Mouse (Mus musculus) thymus, postnatal 14 days (tissue): ENCODE data around the gene Gm49450.

Experiments
- DNase-seq: peaks from one replicate; pipeline ENCODE4 v3.0.0; 2021

Gene Gm49450

DNA sequence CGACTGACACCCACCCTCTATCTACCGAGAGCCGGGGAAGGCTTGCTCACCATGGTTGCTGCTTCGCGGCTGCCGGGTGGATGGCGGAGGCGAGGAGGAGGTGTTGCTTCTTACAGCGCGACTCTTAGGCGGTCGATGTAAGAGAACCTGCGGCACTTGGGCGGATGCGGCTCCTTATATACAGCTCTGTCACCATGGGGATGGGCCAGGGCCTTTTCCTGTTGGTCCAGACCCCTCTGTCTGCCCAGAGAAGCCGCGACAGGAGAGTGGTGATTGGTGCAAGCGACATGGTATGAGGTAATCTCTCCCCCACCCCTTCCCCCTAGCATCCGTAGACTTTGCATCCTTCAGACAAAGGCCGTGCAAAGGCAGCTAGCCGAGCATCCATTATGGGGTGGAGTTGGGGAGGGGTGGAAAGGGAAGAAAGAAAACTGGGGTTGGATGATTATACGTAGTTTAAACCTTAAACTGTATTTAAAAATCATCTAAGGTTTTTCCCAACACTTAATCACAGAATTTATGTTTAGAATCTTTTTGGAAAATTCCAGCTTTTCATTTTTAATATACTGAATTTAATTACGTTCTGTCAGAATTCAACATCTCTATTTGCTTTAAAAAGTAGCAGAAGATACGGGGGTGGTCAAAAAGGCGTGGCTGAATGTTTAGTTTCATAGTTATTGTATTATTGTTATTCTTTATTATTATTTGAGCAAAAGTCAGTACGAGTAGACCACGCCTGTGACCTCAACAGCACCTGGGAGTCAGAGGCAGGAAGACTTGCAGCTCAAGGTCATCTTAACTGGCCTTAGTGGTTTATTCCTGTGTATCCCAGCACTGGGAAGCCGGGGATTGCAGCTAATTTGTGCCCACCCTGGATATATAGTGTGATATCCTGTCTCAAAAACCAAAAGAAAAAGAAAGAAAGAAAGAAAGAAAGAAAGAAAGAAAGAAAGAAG, at the start of gene Gm49450, which contains the start of gene Tuba1a:
Gene Gm49450 (minus strand): TSS at position 151 of the 956 bp plus-strand sequence.
Gene Tuba1a (minus strand): TSS at position 303 of the 956 bp plus-strand sequence.
- DNase-seq = peak; percentile 97

DNA sequence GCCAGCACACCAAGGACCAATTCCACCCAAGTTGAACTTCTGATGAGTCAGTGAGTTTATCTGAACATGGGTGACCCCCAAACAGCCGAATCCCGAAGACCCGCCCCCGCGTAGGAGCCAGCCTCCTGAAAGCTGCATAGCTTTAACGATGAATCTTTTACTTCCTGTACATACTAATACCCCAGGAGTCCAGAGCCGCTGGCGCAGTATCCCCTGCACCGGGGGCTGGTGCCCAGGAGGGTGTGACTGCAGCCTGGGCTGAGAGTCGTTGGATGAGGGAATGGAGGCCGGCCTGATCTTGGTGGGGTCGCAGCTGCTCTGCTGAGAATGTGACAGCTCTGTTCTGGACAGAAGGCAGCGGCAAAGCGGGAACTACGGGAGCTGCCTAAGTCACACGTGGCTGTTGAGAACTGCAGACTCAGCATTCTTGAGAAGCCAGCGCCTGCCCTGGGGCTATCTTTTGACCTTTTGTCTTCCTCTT, 48.1 kb upstream of the Gm49450 start:
- DNase-seq = no peak

DNA sequence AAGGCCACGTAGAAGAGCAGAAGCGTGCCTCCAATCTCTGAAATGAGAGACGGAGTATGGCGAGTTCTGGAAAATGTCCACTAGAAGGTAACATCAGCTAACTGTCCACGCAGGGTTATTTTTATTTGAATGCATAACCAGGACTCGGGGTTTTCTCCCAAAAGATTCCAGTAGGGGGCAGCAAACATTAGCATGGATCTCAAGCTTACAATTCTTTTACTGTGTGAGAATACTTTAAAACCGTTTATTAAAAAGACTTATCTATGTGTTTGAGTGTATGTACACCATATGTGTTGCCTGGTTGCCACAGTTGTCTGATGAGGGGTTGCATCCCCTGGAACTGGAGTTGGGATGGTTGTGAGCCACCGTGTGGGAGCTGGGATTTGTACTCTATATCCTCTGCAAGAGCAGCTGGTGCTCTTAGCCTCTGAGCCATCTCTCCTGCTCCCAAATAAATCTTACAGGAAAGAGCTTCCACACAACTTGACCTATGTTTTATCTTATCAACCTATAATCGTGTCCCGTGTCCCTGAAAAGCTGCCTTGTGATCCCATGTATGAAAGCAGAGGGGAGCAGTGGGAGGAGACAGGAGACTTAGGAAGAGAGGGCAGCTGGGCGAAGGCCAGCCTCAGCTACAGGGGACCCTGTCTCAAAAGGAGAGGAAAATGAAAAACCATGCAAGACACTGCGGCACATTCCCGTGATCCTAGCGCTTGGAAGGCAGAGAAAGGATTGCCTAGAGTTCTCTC, 47.4 kb upstream of the Gm49450 start:
- DNase-seq = peak; percentile 57

DNA sequence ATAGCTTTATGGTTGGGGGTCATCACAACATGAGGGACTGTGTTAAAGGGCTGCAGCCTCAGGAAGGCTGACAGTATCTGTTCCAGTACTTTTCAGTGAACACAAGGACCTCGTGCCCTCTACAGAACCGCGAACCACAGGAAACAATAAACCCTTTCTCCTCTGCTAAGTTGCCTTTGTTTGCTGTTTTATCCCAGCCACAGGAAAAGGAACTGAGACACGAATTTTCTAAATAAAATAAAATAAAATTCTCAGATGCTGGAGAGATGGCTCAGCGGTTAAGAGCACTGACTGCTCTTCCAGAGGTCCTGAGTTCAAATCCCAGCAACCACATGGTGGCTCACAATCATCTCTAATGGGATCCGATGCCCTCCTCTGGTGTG, 45.4 kb upstream of the Gm49450 start:
- no peak for DNase-seq

DNA sequence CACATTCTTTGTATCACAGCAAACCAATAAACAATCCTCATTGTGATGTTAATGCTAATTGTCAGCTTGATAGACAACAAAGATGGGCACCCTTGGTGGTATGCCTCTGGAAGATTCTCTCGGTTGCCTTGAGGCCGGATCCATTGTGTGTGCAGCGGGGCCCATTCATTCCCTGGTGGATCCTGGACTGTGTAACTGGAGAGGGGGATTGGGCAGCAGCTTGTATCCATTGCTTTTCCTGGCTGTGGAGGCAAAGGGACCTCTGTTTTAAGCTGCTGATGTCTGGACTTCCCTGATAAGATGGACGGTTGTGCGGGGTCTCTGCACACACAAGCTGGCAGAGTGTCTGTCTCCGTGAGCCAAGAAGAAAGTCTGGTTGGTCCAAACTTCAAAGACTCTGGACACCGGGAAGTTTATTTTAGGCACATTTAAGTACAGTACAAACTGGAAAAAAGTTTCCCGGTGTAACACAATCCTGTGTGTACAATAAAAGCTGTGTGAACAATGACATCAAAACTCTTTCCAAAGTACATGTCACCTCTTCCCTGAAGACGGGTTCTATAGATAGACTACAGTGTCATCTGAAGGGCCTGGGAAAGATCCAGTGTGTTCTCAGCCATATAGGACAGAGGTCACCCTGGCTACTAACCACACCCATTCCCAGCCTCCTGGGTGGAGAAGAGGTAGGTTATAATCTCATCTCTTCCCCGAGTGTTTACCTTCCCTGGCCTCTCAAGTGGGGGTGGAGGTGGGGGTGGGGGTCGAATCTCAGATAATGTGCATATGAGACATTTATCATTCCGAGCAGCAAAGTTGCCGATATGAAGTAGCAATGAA, 44.8 kb upstream of the Gm49450 start:
- DNase-seq = no peak

DNA sequence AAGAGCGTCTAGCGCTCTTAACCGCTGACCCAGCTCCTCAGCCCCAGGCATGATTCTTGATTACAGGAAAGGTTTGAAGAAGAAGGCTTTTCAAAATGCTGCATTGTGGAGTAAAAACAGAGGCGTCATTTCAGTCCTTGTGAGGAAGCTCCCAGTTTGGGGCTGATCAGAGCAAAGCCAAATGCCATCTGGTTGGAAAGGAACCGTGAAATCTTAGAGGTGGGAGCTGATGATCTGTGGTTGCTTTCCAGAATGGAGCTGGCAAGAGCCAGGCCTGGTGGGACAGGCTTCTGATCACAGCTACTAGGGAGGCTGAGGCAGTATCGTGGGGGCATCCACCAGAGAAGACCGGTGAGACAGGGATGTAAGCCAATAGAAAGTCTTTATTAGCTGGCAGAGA, 43.5 kb upstream of the Gm49450 start:
- DNase-seq = no peak

DNA sequence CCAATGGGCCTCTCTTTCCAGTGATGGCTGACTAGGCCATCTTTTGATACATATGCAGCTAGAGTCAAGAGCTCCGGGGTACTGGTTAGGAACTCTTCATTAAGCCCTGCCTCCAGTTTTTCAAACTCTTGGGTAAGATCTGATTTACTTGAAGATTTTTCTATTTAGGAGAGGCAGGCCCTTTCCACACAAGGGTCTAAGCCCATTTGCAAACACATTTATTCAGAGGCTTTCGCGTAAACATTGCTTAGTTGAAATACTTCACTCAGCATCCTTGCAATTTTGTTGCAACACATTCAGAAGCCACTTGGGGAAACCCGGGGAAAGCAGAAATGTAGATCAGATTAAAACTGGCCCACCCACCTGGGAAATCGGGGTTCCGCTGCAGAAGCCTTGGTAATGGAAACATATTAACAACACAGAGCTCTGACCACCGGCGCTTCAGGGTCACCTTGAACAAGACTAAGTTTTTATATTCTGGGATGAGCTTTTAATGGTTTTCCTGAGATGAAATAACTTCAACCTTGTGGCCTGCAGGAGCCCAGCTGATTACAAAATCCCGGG, 41.7 kb upstream of the Gm49450 start:
- DNase-seq = no peak

DNA sequence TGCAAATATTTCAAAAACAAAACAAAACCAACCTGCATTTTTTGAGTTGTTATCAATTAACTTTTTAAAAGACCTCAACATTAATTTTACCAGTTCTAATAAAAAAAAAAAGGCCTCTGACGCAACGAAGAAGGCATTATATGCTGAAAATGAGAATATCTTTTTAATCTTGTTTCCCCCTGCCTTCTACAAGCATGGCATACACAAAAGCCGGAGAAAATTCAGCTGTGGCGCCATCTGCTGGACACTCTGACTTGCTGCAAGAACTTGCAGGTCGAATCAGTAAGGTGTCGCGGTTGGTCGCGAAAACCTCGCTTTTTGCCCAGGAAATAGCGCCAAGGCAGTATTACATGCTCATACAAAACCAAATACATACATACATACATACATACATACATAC, 40.5 kb upstream of the Gm49450 start:
- DNase-seq = peak; percentile 91

DNA sequence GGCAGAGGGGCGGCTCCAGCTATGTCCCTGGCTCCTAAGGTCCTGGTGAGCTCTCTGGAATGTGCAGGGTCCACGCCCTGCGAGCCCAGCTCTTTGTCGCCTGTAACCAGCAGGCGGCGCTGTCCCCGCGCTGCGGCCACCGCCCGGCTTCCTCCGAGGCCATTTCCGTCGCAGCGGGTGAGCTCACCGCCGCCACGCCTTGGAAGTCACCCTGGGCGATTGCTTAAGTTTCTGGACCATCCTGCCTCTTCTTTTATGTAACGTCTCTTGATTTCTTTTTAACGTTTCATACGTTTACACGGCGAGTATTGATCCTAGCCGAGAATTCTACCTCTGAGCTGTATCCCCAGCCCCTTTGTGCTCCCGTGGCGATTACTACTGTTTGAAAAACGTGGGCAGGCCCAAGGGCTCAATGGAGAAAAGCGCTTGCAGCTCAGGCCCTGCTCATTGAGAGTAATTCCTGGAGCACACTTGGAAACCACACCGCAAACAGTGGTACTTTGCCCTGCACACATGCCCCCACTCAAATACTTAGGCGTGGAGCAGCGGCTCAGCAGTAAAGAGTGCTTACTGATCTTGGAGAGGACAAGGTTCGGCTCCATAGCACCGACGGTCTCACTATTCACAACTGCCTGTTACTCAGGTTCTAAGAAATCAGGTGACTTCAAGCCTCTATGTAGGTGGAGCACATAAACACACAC, 39.9 kb upstream of the Gm49450 start:
- peak; percentile 93 for DNase-seq

DNA sequence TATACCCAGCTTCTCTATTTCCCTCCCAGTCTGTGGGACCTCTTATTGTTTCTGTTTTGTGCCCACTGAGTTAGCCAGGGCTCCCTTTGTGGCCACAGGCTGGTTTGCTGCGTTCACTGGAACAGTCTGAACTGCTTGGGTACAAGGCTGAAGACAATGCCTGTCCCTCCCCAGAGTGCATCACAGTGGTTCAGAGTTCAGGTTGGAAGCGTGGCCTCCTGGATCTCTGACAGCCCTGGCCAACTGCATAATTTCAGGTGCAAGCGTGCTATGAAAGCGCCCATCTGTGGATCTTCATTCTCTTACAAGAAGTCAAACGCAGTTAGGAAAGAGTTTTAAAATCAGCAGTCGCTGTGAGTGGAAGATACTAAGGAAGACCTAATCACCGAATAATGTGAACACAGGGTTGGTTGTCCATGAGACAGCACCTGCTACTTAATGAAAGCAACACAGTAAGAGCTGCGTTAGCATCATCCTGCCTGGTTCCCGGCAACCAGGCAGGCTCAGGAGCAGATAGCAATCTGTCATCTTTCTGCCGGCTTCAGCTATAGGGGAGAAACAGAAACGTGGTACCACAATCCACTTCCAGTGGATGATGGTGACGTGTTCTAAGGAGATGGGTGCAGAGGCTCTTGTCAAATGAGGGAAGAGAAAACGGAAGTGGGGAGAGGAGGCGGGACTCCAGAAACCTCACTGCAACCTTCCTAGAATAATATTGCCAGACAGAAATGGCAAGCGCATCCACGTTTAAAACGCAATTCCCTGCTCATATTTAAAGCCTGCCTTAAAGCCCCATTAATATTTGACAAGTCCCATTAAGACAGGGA, 38.9 kb upstream of the Gm49450 start:
- DNase-seq = peak; percentile 63

DNA sequence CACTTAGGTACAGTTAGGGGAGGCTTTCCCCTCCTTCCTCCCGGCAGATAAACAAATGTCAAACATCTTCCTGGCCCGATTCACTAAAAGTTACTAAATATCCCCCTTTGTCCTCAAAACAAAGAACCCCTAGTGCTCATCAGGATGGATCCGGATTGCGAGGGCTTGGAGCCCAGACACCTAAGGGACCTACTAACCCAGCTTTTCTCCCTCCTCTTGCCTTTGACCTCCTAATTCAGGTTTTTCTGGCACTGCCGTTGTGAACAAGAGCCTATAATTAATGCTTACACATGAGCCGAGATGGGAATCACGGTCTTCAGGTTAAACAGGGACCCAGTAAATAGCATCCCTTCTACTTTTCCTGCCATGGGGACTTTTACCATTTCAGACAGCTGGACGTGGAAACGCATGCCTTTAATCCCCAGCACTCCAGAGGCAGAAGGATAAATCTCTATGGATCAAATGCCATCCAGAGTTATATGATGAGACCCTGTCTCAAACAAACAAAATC, 38.2 kb upstream of the Gm49450 start:
- DNase-seq = no peak

DNA sequence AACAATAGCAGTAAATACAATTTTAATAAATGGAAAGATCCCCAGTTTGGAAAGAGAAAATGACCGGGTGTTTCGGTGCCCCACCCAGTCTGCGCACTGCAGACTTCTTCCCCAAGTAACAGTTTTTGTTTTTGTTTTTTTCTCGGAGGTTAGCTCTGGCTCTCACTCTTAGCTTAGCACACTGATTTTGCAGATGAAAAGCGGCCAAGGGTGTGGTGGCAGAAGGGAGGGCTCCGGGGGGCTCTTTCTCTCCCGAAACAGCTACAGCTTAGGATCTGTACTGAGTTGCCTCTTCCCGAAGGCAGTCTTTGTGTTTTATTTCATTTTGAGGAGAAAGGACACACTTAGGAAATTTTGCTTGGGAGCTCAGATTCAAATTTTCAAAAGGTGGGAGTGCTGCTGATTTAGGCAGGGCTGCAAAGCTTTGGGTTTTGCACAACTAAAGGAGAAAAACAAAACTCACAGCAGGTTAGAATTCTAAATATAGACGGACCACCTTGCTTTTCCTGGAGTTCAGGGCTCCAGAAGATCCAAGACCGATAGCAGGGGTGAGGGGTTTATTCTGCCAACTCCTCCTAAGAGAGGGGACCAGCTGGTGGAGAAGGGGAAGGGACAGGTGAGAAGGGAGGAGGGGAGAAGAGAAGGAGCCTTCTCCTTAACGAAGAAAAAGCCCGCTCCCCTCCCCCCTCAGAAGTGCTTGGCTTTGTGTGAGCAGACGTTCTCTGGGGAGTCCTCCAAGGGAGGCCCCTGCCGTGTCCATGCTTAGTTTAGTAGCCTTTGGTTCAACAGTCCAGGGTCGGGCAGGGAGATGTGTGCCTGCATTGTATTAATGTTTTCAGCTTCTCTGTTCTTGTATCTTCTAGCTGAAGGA, 37.6 kb upstream of the Gm49450 start:
- no peak for DNase-seq

DNA sequence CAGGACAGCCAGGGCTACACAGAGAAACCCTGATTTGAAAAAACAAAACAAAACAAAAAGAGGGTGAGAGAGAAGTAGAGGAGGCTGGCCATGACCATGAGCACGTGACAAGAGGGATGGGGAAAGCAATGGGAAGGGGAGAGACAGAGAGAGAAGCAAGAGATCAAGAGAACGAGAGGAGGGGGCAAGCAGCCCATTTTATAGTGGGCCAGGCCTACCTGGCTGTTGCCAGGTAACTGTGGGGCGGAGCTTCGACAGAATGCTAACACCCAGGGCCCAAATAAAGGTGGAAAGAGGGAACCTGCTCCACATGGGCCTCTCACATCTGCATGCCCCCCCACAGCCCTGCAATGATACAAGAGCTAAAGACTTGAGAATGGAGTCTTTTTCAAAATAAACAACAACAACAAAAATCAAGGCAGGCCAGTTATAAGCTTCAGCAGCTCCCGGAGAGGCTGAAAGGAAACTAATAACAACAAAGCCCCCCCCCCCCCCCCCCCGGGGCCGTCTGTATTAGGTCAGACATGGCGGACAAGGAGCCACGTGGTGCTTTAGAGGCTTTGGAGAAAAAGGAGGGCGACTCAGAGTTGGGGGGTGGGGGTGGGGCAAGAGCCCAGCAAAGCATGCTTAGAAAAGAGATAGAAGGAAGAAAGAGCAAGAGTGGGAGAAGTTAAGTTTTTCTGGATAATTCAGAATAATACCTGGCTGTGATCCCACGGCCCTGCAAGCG, 36.5 kb upstream of the Gm49450 start:
- DNase-seq = no peak

DNA sequence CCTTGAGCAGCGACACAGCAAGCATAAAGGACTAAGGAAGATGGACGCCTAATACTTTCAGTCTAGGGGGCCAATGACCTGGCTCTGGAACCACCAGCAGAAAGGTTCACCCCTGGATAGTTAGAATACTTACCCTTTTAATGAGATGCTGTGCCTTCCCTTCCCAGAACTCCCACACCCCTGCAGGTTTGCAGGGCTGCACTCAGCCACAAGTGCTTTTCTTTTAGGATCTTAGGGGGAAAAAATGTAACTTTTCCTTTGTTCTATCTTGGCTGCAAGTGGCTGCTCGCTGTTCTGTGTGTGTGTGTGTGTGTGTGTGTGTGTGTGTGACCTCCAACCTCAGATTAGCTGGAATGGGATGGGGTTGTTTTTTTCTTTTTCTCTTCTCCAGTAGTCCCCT, 35.4 kb upstream of the Gm49450 start:
- DNase-seq = no peak

DNA sequence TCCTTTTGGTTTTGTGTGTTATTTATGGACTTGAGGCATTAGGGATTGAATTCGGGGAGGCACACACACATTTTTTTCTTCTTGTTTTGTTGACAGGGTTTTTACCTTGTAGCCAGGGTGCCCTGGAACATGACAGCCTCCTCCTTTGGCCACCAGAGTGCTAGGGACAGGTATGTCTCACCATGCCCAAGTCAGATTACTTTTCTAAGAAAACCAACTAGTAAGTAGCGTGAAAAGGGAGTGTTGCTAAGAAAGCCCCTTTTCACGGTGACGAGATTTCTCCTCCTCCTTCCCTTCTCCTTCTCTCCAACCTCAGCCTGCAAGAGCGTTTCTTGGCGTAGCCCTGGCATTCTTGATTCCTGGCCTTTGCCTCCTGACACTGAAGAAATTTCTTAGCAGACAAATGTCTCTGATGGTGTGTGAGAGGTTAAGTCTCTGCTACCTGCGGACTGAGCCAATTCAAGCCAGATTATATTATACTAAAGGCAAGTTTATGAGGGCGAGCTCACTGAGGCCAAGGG, 34.4 kb upstream of the Gm49450 start:
- DNase-seq = no peak

DNA sequence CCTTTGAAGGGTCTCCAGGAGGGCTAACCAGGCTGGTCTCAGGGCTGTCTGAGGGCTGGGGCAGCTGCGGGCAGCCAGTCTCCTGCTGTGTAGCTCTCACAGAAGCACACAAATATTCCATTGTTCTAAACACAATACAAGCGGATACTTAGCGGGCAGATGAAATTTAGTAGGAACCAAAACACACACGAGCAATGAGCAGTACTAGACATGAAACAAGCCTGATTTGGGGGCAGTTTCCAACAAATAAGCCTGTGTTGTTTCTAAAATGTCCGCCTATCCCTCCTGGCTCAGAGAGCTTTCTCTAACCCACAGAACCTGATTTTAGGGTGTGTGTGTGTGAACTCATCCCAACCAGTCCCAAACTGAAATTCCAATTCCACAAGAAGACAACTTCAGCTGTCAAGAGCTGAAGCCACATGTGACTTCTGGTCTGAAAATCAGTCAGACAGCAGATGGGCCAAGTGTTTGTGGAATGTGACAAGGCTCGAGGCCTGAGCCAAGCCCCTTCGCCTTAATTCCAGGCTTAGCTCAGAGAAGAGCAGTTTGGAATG, 33.8 kb upstream of the Gm49450 start:
- DNase-seq = no peak

DNA sequence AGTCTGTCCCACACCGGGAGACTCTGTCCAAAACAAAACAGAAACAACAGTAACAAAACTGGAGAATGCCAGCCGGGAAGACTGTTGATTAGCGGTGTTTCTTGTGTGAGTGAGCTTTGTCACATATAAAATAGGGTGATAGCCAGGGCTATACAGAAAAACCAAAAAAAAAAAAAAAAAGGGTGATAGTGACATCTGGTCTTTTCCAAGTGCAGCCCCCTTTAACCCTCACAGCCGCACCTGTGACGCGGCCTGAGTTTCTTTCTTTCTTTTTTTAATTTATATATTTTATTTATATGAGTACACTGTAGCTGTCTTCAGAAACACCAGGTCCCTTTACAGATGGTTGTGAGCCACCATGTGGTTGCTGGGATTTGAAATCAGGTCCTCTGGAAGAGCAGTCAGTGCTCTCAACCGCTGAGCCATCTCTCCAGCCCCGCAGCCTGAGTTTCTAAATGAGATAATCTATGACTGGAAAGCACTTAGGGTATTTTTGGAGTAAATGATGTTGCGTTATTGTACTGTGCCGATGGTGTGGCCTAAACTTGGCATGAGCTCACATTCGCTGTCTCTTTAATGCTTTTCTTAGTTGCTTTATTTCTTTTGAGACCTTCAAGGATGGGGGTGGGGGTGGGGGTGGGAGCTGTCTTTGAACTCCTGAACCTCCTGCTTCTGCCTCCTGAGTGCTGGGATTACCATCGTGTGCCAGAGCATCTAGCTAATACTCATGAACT, 32.8 kb upstream of the Gm49450 start:
- peak; percentile 23 for DNase-seq
